Mouse (Mus musculus): ENCODE measurements at regions not wholly inside any gene's neighbourhood (a gene's known extent, or its start where the extent isn't known, plus 50 kb on each side); places are given as distances from the start of the nearest gene placed in this dataset.
A peak's percentile ranks its signal among the peaks of the same experiment; 100 is the strongest.

DNA sequence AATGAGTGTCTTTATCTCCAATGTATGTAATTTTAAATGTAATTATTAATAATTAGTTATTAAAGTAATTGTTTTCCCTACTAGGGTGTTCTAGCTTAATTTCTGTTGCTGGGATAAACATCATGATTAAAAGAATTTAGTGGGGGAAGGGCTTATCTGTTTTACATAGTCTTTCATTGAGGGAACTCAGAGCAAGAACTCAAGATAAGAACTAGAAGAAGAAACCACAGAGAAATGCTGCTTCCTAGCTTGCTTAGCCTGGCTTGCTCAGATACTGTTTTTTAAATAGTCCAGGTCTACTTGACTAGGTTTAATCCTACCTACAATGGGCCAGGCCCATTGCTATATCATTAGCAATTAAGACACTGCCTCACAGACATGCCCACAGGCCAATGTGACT, 400.3 kb downstream of the Sqor start:
- Histone ChIP-seq H3K9me3 (ENCODE audit: control insufficient read depth, low read length) (peaks cover 4% of the 10 kb centered on the region; the same call in 1 of the 2 replicates), H3K4me3 (replicated peaks; ENCODE audit: low read length) (no peak overlapping the region), H3K9ac (ENCODE audit: low read depth, low read length, severe bottlenecking) (no peak overlapping the region), H3K4me1 (ENCODE audit: control insufficient read depth, insufficient read depth, low read length) (no peaks in the 10 kb centered on the region), H3K36me3 (ENCODE audit: control insufficient read depth, insufficient read depth, low read length) (no peaks in the 10 kb centered on the region), H3K27me3 (ENCODE audit: control insufficient read depth, insufficient read depth, low read length) (no peaks in the 10 kb centered on the region), H3K27ac (replicated peaks; ENCODE audit: low read depth, low read length) (no peak overlapping the region), H3K4me2 (replicated peaks; ENCODE audit: low read depth, low read length, severe bottlenecking) (no peak overlapping the region)
- DNase-seq (ENCODE audit: low spot score) (no peak), ATAC-seq (ENCODE audit: low FRiP score, low read depth) (no peak)
- no peak for TF ChIP-seq POLR2A (IDR thresholded peaks at IDR 0.05; ENCODE audit: borderline replicate concordance, extremely low read depth, insufficient read depth, insufficient read length)

DNA sequence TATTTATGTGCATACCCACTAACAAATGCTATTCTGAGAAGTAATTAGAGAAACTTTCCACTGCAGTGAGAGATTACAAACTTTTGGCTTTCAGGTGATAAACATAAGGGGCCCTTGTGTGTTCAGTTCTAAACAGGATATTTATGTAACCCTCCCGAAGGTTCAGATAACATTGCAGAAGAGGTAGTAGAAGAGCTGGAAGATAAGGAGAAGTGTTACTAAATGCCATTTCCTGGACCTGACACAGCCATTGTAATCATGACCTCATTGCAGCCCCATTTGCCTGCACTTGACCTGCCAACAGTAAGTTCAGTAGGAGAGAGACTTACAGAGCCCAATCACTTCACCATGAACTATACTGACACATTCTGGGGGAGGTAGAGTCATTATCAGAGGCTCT, 405.6 kb downstream of the Sqor start:
- Histone ChIP-seq H3K36me3 (ENCODE audit: control insufficient read depth, insufficient read depth, low read length) (no peaks in the 10 kb centered on the region), H3K27me3 (ENCODE audit: control insufficient read depth, insufficient read depth, low read length) (no peaks in the 10 kb centered on the region), H3K9ac (ENCODE audit: low read depth, low read length, severe bottlenecking) (no peak overlapping the region), H3K4me1 (ENCODE audit: control insufficient read depth, insufficient read depth, low read length) (no peaks in the 10 kb centered on the region), H3K4me2 (replicated peaks; ENCODE audit: low read depth, low read length, severe bottlenecking) (no peak overlapping the region), H3K9me3 (ENCODE audit: control insufficient read depth, low read length) (no peaks in the 10 kb centered on the region), H3K27ac (replicated peaks; ENCODE audit: low read depth, low read length) (no peak overlapping the region), H3K4me3 (replicated peaks; ENCODE audit: low read length) (no peak overlapping the region)
- no peak for DNase-seq (ENCODE audit: low spot score)
- ATAC-seq (ENCODE audit: low FRiP score, low read depth) = no peak
- no peak for TF ChIP-seq POLR2A (IDR thresholded peaks at IDR 0.05; ENCODE audit: borderline replicate concordance, extremely low read depth, insufficient read depth, insufficient read length)
- 90% methylated on average over 1 of the region's 1 CpGs for WGBS

DNA sequence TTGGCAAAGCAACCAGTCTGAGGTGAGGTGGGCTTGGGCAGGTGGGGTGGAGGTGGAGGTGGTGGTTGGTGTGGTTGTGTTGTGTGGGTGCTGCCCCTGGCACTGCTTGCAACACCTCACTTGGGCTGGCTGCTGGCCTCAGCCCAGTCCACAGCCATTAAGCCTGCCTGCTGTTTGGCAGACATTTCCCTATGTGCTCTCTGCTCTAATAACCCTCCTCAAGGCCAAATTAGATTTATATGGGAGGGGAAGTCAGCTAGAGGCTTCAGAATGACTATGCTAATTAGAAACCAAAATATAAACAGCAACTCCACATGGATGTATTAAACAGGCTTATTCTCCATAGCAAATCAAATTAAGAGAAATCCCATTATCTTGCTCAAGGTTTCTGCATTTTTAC, 417.2 kb downstream of the Sqor start:
- no peak for ATAC-seq (ENCODE audit: low FRiP score, low read depth)
- Histone ChIP-seq H3K4me3 (replicated peaks; ENCODE audit: low read length) (no peak overlapping the region), H3K4me2 (replicated peaks; ENCODE audit: low read depth, low read length, severe bottlenecking) (no peak overlapping the region), H3K9ac (ENCODE audit: low read depth, low read length, severe bottlenecking) (no peak overlapping the region), H3K9me3 (ENCODE audit: control insufficient read depth, low read length) (no peaks in the 10 kb centered on the region), H3K4me1 (ENCODE audit: control insufficient read depth, insufficient read depth, low read length) (no peaks in the 10 kb centered on the region), H3K27me3 (ENCODE audit: control insufficient read depth, insufficient read depth, low read length) (no peaks in the 10 kb centered on the region), H3K27ac (replicated peaks; ENCODE audit: low read depth, low read length) (no peak overlapping the region), H3K36me3 (ENCODE audit: control insufficient read depth, insufficient read depth, low read length) (no peaks in the 10 kb centered on the region)
- no peak for TF ChIP-seq POLR2A (IDR thresholded peaks at IDR 0.05; ENCODE audit: borderline replicate concordance, extremely low read depth, insufficient read depth, insufficient read length)
- no peak for DNase-seq (ENCODE audit: low spot score)

DNA sequence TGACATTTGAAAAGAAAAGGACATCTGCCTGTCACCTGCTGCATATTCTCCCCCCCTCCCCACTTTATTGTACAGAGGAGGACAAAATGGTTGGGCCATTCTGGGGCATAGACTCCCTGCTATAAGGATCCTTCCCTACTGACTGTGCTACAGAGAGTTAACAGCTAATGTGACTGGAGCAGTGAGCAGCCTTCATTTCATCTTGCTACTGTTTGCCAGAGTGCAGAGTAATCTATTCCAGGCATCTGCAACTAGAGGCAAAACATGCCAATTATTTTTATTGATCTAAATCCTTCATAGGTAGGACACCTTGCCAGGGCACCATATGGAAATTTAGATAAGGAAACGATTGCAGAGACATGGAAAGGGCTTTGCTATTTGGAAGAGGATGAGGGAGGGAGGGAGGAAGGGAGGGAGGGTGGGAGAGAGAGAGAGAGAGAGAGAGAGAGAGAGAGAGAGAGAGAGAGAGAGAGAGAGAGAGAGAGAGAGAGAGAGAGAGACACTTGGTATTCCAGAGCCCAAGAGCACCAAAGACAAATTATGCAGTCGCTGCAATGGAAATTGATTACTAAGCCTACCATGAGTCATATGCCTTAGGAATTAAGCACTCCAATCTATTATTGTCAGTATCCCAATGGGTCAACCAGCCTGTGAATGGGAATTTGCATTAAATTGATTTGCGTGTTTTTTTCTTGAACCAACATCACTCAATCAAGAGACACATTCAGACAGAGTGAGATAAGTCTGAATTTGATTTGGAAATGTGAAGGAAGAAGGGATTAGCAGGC, 426.0 kb downstream of the Sqor start:
- Histone ChIP-seq H3K4me1 (ENCODE audit: control insufficient read depth, insufficient read depth, low read length) (no peaks in the 10 kb centered on the region), H3K27ac (replicated peaks; ENCODE audit: low read depth, low read length) (no peak overlapping the region)

DNA sequence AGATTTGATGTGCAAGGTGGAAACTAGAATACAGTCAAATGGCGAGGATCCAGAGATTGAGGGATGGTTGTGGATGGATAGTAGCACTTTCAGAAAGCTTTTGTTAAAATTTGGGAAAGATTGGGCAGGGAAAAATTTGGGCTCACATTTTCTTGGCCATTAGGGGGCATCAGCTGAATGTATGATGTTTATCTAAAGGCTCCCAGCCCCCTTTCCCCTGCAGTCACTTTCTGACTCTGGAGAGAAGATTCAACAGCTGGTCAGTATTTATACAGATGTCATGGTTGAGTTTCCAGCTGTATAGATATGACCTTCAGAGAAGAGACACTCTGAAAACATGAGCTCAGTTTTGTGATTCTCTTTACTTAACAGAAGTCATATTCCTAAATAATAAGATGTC, 429.5 kb downstream of the Sqor start:
- 23% methylated on average over 1 of the region's 1 CpGs for WGBS
- peak; percentile 3 for DNase-seq (ENCODE audit: low spot score)
- Histone ChIP-seq H3K4me2 (replicated peaks; ENCODE audit: low read depth, low read length, severe bottlenecking) (no peak overlapping the region), H3K9ac (ENCODE audit: low read depth, low read length, severe bottlenecking) (no peak overlapping the region), H3K36me3 (ENCODE audit: control insufficient read depth, insufficient read depth, low read length) (no peaks in the 10 kb centered on the region), H3K9me3 (ENCODE audit: control insufficient read depth, low read length) (no peaks in the 10 kb centered on the region), H3K4me1 (ENCODE audit: control insufficient read depth, insufficient read depth, low read length) (no peaks in the 10 kb centered on the region), H3K27me3 (ENCODE audit: control insufficient read depth, insufficient read depth, low read length) (no peaks in the 10 kb centered on the region), H3K27ac (replicated peaks; ENCODE audit: low read depth, low read length) (no peak overlapping the region), H3K4me3 (replicated peaks; ENCODE audit: low read length) (no peak overlapping the region)
- ATAC-seq (ENCODE audit: low FRiP score, low read depth) = no peak
- TF ChIP-seq POLR2A (IDR thresholded peaks at IDR 0.05; ENCODE audit: borderline replicate concordance, extremely low read depth, insufficient read depth, insufficient read length) = no peak

More for the DNA sequence above, 426.0 kb downstream of the Sqor start:
- Histone ChIP-seq H3K9ac (ENCODE audit: low read depth, low read length, severe bottlenecking) (no peak overlapping the region), H3K36me3 (ENCODE audit: control insufficient read depth, insufficient read depth, low read length) (no peaks in the 10 kb centered on the region), H3K9me3 (ENCODE audit: control insufficient read depth, low read length) (no peaks in the 10 kb centered on the region), H3K4me2 (replicated peaks; ENCODE audit: low read depth, low read length, severe bottlenecking) (no peak overlapping the region), H3K4me3 (replicated peaks; ENCODE audit: low read length) (no peak overlapping the region), H3K27me3 (ENCODE audit: control insufficient read depth, insufficient read depth, low read length) (no peaks in the 10 kb centered on the region)
- ATAC-seq (ENCODE audit: low FRiP score, low read depth) (no peak), DNase-seq (ENCODE audit: low spot score) (no peak)
- 65% methylated on average over 3 of the region's 3 CpGs for WGBS
- TF ChIP-seq POLR2A (IDR thresholded peaks at IDR 0.05; ENCODE audit: borderline replicate concordance, extremely low read depth, insufficient read depth, insufficient read length) = no peak

Measured in limb, embryonic 14.5 days (tissue).